Mouse (Mus musculus): Measurements from ENCODE around the gene Patj. TPM values are rescaled to one million over a fixed set of nuclear protein-coding genes. Genes with fewer than 3 reads are reported as not detected.
A peak's percentile ranks its signal among the peaks of the same experiment; 100 is the strongest.
"Not testable (repeated sequence)": the region's sequence is repeated elsewhere in the genome, so short reads cannot be mapped to it uniquely, and the experiment has no call there.

The Patj gene
- polyA plus RNA-seq, 1 experiment from 2014 or later, result 8.9 TPM

DNA sequence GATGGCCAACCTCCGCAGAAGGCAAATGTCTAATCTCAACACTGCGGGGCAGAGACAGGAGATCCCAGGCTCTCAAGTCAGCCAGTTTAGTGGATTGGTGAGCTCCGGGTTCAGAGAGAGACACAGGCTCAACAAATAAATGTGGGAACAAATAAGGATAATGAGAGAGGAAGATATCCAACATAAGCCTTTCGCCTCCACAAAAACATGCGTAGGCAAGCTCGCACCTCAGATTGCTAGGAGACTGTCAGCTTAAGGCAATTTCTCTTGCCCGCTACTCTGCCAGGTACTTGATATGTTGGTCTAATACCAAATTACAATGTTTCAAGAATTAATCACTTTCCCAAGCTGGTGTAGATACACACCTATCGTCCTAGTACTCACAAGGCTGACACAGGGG is 315.3 kb downstream of the Patj start:
- WGBS, result 87% methylated on average over 8 of the region's 8 CpGs
- Histone ChIP-seq H3K4me2 (no peak overlapping the region), H3K36me3 (0 out of 2 replicates have a peak, but pooled peaks cover 2% of the 10 kb centered on the region), H3K4me3 (no peak overlapping the region), H3K9ac (no peak overlapping the region), H3K27me3 (replicated peaks) (no peaks in the 10 kb centered on the region), H3K27ac (replicated peaks) (no peak overlapping the region), H3K9me3 (no peaks in the 10 kb centered on the region), H3K4me1 (no peaks in the 10 kb centered on the region)
- no peak for ATAC-seq (ENCODE audit: extremely low read depth, insufficient number of reproducible peaks, low FRiP score, low TSS enrichment)

DNA sequence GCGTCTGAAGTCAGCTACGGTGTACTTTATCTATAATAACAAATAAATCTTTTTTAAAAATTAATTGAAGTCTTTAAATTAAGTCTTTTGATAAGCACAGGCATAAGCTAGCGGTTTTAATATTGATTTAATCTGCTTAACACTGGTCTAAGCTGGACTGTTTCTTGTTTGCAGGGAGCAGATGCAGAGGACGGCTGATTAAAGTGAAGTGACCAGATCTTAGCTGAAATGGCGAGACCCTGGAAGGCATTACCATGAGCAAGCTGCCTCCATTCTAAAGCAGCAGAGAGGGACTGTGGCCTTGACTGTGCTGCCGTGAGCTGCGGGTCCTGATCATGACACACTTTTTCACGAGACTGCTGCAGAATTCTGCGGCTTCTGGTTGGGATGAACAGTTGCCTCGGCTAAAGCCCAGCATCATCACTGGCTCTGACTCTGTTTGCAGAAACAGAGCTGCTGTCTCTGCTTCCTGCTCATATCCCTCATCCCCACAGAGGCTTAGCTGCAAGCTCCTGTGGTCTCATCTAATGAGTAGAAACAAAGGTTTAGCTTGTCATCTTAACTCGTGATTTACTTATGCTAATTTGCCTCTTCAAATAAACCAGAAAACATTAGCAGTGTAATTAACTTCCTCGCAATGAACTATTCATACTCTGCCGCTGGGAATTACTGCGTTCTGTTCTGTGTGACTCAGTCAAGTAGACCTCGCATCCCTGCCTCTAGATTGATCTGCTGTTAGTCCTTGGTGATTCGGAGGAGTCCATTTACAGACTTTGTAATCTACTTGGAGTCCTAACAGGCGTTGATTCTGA is 322.4 kb downstream of the Patj start:
- WGBS, result 79% methylated on average over 17 of the region's 17 CpGs

DNA sequence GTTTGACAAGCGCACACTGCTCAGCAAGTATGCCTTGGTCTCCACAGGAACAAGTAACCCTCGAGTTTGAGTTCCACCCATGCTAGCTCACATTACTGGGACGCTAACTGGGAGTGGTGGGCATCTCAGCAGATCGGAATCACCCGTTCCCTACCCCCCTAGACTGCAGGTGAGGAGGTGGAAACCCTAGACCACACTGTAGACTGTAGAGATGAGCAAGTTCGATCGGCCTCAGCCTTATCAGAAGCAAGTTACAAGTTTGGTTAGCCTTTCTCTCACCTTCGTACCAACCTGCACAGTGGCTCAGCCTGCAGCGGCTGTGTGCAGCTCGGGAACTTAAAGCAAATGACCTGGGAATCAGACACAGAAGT is 322.9 kb downstream of the Patj start:
- H3K27ac ChIP-seq (replicated peaks), result no peak overlapping the region
- no peaks in the 10 kb centered on the region for H3K27me3 ChIP-seq (replicated peaks)
- no peaks in the 10 kb centered on the region for H3K9me3 ChIP-seq
- 76% methylated on average over 10 of the region's 10 CpGs for WGBS
- no peaks in the 10 kb centered on the region for H3K4me1 ChIP-seq
- no peaks in the 10 kb centered on the region for H3K36me3 ChIP-seq
- H3K4me2 ChIP-seq, result no peak overlapping the region
- H3K9ac ChIP-seq, result no peak overlapping the region
- H3K4me3 ChIP-seq, result no peak overlapping the region
- no peak for ATAC-seq (ENCODE audit: extremely low read depth, insufficient number of reproducible peaks, low FRiP score, low TSS enrichment)

More for the DNA sequence above, 322.4 kb downstream of the Patj start:
- no peak overlapping the region for H3K4me3 ChIP-seq
- H3K36me3 ChIP-seq, result no peaks in the 10 kb centered on the region
- no peaks in the 10 kb centered on the region for H3K9me3 ChIP-seq
- H3K4me1 ChIP-seq, result no peaks in the 10 kb centered on the region
- no peak overlapping the region for H3K4me2 ChIP-seq
- no peaks in the 10 kb centered on the region for H3K27me3 ChIP-seq (replicated peaks)
- ATAC-seq (ENCODE audit: extremely low read depth, insufficient number of reproducible peaks, low FRiP score, low TSS enrichment), result no peak
- no peak overlapping the region for H3K9ac ChIP-seq
- no peak overlapping the region for H3K27ac ChIP-seq (replicated peaks)

DNA sequence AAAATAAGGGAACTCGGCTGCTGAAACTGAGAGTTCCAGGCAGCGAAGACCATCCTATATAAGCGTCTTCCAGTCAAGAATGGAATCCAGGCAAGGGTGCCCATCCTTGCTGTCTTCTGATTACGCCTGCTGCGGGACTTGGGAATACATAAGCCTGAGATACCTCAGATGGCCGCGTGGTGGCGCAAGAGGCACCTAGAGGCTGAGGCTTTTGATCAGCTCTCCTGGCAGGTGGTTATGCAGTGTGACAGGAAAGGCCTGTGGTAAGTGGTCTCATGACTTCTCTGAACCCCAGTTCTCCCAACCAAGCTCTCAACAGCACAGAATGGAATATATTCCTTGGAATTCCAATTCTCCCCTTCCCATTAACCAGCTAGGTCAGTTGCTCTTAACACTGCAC is 326.9 kb downstream of the Patj start:
- no peak overlapping the region for H3K27ac ChIP-seq (replicated peaks)
- no peaks in the 10 kb centered on the region for H3K36me3 ChIP-seq
- peaks cover 11% of the 10 kb centered on the region for H3K4me1 ChIP-seq
- H3K27me3 ChIP-seq (replicated peaks), result peaks cover 13% of the 10 kb centered on the region
- H3K4me3 ChIP-seq, result no peak overlapping the region
- no peak for ATAC-seq (ENCODE audit: extremely low read depth, insufficient number of reproducible peaks, low FRiP score, low TSS enrichment)
- H3K4me2 ChIP-seq, result no peak overlapping the region
- H3K9ac ChIP-seq, result no peak overlapping the region
- H3K9me3 ChIP-seq, result no peaks in the 10 kb centered on the region
- 10% methylated on average over 8 of the region's 8 CpGs for WGBS

DNA sequence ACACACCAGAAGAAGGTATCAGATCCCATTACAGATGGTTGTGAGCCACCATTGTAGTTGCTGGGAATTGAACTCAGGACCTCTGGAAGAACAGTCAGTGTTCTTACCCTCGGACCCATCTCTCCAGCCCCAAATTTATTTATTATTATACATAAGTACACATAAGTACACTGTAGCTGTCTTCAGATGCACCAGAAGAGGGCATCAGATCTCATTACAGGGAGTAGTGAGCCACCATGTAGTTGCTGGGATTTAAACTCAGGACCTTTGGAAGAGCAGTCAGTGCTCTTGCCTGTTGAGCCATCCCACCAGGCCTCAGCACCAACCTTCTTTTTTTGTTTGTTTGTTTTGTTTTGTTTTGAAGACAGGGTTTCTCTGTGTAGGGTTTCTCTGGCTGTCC is 329.1 kb downstream of the Patj start:
- not testable (repeated sequence) for H3K4me2 ChIP-seq; H3K4me3 ChIP-seq; H3K36me3 ChIP-seq; H3K9ac ChIP-seq; ATAC-seq (ENCODE audit: extremely low read depth, insufficient number of reproducible peaks, low FRiP score, low TSS enrichment); H3K27ac ChIP-seq (replicated peaks); H3K9me3 ChIP-seq
- 85% methylated on average over 1 of the region's 1 CpGs for WGBS
- Histone ChIP-seq H3K27me3 (replicated peaks) (peaks cover 29% of the 10 kb centered on the region), H3K4me1 (peaks cover 25% of the 10 kb centered on the region)

DNA sequence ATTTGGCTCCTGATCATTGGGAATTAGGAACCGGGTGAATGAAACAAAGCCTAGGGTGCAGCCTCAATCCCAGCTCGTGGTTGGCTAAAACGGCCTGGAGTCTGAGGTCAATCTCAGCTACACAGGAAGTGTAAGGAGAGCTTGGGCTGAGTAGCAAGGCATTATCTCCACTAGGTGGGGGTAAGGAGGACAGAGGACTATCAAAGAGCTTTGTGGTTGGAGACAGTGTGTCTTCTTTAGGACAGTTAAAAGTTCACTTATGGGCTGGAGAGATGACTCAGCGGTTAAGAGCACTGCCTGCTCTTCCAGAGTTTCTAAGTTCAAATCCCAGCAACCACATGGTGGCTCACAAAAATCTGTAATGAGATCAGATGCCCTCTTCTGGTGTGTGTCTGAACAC is 329.9 kb downstream of the Patj start:
- no peak overlapping the region for H3K4me3 ChIP-seq
- H3K9me3 ChIP-seq, result no peaks in the 10 kb centered on the region
- no peaks in the 10 kb centered on the region for H3K36me3 ChIP-seq
- peaks cover 29% of the 10 kb centered on the region for H3K27me3 ChIP-seq (replicated peaks)
- H3K4me2 ChIP-seq, result no peak overlapping the region
- H3K4me1 ChIP-seq, result peaks cover 25% of the 10 kb centered on the region
- ATAC-seq (ENCODE audit: extremely low read depth, insufficient number of reproducible peaks, low FRiP score, low TSS enrichment), result no peak
- H3K27ac ChIP-seq (replicated peaks), result no peak overlapping the region
- H3K9ac ChIP-seq, result no peak overlapping the region
- 26% methylated on average over 4 of the region's 4 CpGs for WGBS

DNA sequence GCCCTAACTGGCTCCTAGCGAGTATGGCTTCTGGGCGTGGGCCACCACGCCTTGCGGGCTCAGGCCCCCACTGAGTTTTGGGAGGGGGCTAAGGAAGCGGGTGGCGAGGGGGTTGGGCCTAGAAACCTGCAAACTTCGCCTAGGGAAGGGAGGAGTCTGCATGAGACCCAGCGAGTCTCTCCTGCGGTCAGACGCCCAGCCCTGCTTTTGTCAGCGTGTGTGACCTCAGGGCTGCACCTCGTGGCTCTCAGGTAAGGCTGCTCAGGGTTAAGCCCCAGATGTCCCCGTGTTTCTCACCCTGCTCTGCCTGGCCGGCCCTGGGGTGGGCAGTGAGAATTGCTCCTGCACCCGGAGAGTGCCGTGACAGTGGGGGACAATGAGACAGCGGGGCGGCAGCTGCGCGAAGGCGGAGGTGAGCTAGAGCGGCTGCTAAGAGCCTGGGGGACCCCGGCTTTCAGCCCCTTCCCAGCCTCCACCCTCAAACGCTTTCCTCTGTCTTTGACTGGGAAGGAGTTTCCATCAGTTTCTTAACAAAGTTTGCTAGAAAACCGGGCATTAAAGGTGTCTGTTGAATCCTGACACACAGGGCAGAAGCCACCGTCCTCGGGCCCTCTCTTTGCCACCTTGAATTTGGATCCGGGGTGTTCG is 331.1 kb downstream of the Patj start, which contains the start of gene L1td1:
Gene L1td1 (plus strand): TSS at position 145 of the 648 bp plus-strand sequence.
- ATAC-seq (ENCODE audit: extremely low read depth, insufficient number of reproducible peaks, low FRiP score, low TSS enrichment), result no peak
- no peaks in the 10 kb centered on the region for H3K9me3 ChIP-seq
- H3K36me3 ChIP-seq, result no peaks in the 10 kb centered on the region
- no peak within 1 kb of the TSS for H3K27ac ChIP-seq (replicated peaks)
- peaks cover 25% of the 10 kb centered on the region for H3K4me1 ChIP-seq
- peak within 1 kb of the TSS; percentile 46 for H3K4me3 ChIP-seq
- H3K27me3 ChIP-seq (replicated peaks), result peaks cover 29% of the 10 kb centered on the region
- H3K9ac ChIP-seq, result peak within 1 kb of the TSS; percentile 70
- WGBS, result 5% methylated on average over 29 of the region's 29 CpGs
- peak within 1 kb of the TSS; percentile 73 for H3K4me2 ChIP-seq

DNA sequence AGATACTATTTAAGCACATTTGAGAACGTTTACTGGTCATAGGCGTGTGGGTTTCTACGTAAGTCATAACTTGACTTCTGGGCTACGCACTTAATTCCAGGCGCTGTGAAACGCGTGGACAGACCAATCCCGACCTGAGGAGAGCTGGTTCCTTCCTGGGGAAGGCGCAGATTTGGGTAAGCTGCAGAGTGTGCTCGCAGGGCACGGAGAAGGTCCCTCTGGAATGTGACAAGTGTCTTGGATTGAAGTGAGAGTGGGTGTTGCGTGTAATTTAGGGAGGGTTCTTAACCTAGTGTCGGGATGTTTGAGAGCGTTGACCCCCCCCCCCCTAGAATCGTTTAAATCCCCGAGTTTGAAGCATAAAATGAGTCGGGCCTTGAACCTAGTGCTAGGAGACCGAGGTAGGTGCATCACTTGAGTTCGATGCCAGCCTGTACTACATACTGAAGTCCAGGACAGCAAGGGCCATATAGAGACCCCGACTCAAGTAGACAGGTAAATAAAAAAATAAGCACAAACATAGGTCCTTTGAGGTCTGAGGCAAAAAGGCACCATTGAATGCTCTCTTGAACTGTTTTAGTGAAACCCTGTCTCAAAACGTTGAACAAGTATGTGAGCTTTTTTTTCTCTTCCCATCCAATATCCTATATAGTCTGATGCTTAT is 331.8 kb downstream of the Patj start:
- H3K4me2 ChIP-seq, result peak overlapping the region; percentile 73
- peak overlapping the region; percentile 70 for H3K9ac ChIP-seq
- H3K9me3 ChIP-seq, result no peaks in the 10 kb centered on the region
- H3K36me3 ChIP-seq, result no peaks in the 10 kb centered on the region
- 3% methylated on average over 21 of the region's 21 CpGs for WGBS
- H3K27ac ChIP-seq (replicated peaks), result no peak overlapping the region
- H3K4me1 ChIP-seq, result peaks cover 25% of the 10 kb centered on the region
- ATAC-seq (ENCODE audit: extremely low read depth, insufficient number of reproducible peaks, low FRiP score, low TSS enrichment), result no peak
- H3K27me3 ChIP-seq (replicated peaks), result peaks cover 29% of the 10 kb centered on the region
- peak overlapping the region; percentile 46 for H3K4me3 ChIP-seq

DNA sequence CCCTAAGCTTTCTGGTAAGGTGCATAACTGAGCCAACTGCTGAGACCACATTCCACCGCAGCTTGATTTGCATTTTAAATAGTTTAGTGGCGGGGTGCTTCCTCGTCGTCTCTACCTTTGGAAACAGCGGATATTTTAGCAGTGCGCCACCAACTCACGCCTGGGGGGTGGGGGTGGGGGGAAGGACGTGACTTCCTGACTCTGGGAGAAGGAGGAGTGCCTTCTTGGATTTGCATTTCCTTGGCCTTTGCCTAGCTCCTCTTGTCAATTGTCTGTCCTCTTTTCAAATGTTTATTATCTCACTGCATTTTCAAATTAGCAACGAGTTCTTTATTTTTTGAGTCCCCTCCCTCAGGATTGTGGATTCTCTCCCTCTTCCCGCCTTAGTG is 332.4 kb downstream of the Patj start:
- H3K36me3 ChIP-seq, result no peaks in the 10 kb centered on the region
- H3K27me3 ChIP-seq (replicated peaks), result peaks cover 29% of the 10 kb centered on the region
- H3K9me3 ChIP-seq, result no peaks in the 10 kb centered on the region
- peak overlapping the region; percentile 46 for H3K4me3 ChIP-seq
- under 1% methylated on average over 10 of the region's 10 CpGs for whole genome bisulfite sequencing
- peaks cover 25% of the 10 kb centered on the region for H3K4me1 ChIP-seq
- H3K9ac ChIP-seq, result peak overlapping the region; percentile 52
- H3K27ac ChIP-seq (replicated peaks), result no peak overlapping the region
- no peak for ATAC-seq (ENCODE audit: extremely low read depth, insufficient number of reproducible peaks, low FRiP score, low TSS enrichment)
- H3K4me2 ChIP-seq, result peak overlapping the region; percentile 73

DNA sequence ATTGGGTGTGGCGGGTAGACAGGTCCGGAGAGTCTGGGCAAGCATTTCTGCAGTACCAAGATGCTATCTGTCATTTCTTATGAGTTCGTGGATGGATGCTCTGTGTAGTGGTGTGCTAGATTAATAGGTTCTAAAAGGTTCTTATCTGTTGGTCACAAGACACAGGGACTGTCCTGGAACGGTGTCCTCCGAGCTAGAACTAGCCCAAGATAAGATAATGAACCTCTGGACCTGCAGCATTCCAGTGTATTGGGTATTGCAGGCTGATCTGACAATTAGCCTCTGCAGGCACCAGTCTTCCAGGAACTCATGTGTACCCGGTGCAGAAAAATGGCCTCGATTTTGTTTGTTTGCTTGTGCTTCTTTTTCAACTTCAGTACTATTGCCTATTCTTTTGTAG is 333.1 kb downstream of the Patj start:
- WGBS, result 37% methylated on average over 7 of the region's 7 CpGs
- H3K27me3 ChIP-seq (replicated peaks), result peaks cover 29% of the 10 kb centered on the region
- peaks cover 25% of the 10 kb centered on the region for H3K4me1 ChIP-seq
- H3K36me3 ChIP-seq, result no peaks in the 10 kb centered on the region
- H3K9ac ChIP-seq, result no peak overlapping the region
- H3K4me2 ChIP-seq, result peak overlapping the region; percentile 73
- H3K4me3 ChIP-seq, result no peak overlapping the region
- no peak overlapping the region for H3K27ac ChIP-seq (replicated peaks)
- H3K9me3 ChIP-seq, result no peaks in the 10 kb centered on the region
- ATAC-seq (ENCODE audit: extremely low read depth, insufficient number of reproducible peaks, low FRiP score, low TSS enrichment), result no peak

DNA sequence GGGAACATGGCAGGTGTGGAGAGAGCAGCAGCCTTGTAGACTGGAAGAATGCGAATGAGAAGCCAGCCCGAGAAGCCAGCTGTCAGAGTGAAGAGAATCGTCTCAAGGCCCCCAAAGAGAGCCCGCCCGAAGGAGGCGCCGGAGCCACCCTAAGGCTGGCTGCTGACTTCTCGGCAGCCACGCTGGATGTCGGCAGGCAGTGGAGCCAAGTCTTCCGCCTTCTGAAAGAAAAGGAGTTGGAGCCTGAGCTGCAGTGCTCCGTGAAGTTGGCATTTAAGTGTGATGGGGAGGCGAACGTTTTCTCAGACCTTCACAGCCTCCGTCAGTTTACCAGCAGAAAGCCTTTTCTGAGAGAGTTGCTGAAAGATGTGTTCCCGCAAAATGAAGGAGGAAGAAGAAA is 338.1 kb downstream of the Patj start:
- no peak overlapping the region for H3K9ac ChIP-seq
- ATAC-seq (ENCODE audit: extremely low read depth, insufficient number of reproducible peaks, low FRiP score, low TSS enrichment), result no peak
- H3K4me2 ChIP-seq, result no peak overlapping the region
- no peak overlapping the region for H3K27ac ChIP-seq (replicated peaks)
- H3K4me1 ChIP-seq, result 0 out of 2 replicates have a peak, but pooled peaks cover 3% of the 10 kb centered on the region
- WGBS, result 88% methylated on average over 16 of the region's 16 CpGs
- no peaks in the 10 kb centered on the region for H3K36me3 ChIP-seq
- H3K4me3 ChIP-seq, result no peak overlapping the region
- H3K27me3 ChIP-seq (replicated peaks), result peaks cover 4% of the 10 kb centered on the region
- H3K9me3 ChIP-seq, result no peaks in the 10 kb centered on the region
